Mouse (Mus musculus): Measurements from ENCODE around the gene Alox12. TPM values are rescaled to one million over a fixed set of nuclear protein-coding genes. Genes with fewer than 3 reads are reported as not detected.

Gene Alox12
- polyA plus RNA-seq, 1 experiment, result 0.32 TPM

DNA sequence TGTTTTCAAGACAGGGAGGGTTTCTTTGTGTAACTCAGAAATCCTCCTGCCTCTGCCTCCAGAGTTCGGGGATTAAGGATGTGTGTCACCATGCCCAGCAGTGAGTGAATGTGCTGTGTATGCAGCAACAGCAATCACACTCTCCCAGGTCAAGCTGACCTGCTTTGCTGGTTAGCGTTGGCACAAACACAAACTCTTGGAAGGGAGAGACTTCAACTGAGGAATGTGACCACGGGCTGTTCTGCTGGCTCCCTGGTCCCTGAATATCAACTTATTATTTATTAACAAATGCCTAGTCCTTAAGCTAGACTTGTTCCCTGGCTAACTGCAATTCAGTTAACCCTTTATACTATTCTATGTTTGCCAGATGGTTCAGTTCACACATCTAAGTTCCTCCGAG is 28.5 kb upstream of the Alox12 start:
- H3K4me1 ChIP-seq (ENCODE audit: control insufficient read depth, insufficient read depth, low read length), result no peaks in the 10 kb centered on the region
- H3K27ac ChIP-seq (ENCODE audit: insufficient read depth, low read length), result no peak overlapping the region
- TF ChIP-seq POLR2A (IDR thresholded peaks at IDR 0.05; ENCODE audit: low read depth, low read length), result no peak
- no peak for TF ChIP-seq CTCF (IDR thresholded peaks at IDR 0.05; ENCODE audit: borderline replicate concordance, insufficient read depth, low read length)
- H3K4me3 ChIP-seq (ENCODE audit: insufficient read depth, low read length), result no peak overlapping the region

DNA sequence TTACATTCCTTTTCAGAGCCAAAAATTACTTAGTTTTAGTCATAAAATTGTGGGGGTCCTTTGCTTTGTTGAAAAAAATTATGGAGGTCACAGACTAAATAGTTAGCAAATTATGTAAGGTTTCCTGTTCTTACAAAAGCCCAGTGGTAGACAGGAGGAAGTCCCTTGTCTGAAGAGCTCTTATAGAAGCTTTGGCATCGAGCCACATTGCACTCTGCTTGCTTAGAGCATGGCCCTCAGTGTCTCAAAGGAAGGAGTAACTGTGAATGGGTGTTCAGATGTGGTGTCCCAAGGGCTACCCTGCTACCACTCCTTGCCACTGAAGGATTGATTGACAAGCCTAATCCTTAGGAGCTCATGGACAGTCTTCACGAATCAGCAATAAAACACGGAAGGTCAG is 25.3 kb upstream of the Alox12 start:
- no peak overlapping the region for H3K4me3 ChIP-seq (ENCODE audit: insufficient read depth, low read length)
- TF ChIP-seq CTCF (IDR thresholded peaks at IDR 0.05; ENCODE audit: borderline replicate concordance, insufficient read depth, low read length), result no peak
- TF ChIP-seq POLR2A (IDR thresholded peaks at IDR 0.05; ENCODE audit: low read depth, low read length), result no peak
- no peak overlapping the region for H3K27ac ChIP-seq (ENCODE audit: insufficient read depth, low read length)
- H3K4me1 ChIP-seq (ENCODE audit: control insufficient read depth, insufficient read depth, low read length), result no peaks in the 10 kb centered on the region

DNA sequence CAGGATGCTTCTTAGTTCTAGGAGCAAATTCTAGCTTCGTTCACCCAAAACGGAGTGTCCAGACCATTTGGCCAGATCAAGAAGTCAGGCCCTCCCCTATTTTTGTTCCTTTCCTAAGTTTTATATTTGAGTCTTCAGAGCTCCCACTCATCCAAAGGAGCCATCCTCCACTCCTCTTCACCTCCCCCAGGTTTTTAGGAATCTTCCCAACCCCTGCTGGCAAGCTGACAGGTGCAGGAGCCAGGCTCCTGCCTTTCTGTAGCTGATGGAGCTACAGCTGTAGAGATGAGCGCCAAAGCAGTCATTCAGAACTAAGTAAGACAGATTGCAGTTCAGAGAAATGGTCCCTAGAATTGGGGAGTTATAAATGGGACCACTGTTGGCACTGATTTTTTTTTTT is 23.8 kb upstream of the Alox12 start:
- TF ChIP-seq POLR2A (IDR thresholded peaks at IDR 0.05; ENCODE audit: low read depth, low read length), result no peak
- no peak for TF ChIP-seq CTCF (IDR thresholded peaks at IDR 0.05; ENCODE audit: borderline replicate concordance, insufficient read depth, low read length)
- no peak overlapping the region for H3K27ac ChIP-seq (ENCODE audit: insufficient read depth, low read length)
- no peak overlapping the region for H3K4me3 ChIP-seq (ENCODE audit: insufficient read depth, low read length)
- no peaks in the 10 kb centered on the region for H3K4me1 ChIP-seq (ENCODE audit: control insufficient read depth, insufficient read depth, low read length)

DNA sequence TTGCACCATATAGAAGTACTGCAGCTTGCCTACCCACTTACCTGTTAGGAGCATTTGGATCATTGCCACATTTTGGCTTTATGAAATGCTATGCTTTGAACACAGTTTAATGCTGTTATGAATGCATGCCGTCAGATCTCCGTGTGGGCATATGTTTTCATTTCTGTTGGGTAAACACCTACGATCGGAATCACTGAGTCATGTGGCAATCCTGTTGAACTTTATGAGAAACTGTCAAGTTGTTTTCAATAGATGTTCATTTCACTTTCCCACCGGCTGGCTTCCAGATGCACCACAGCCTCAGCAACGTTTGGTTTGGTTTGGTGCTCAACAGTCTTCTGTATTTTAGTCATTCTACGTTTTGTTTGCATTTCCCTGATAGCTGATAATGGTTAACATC is 16.5 kb upstream of the Alox12 start:
- no peak overlapping the region for H3K27ac ChIP-seq (ENCODE audit: insufficient read depth, low read length)
- H3K4me3 ChIP-seq (ENCODE audit: insufficient read depth, low read length), result no peak overlapping the region
- H3K4me1 ChIP-seq (ENCODE audit: control insufficient read depth, insufficient read depth, low read length), result no peaks in the 10 kb centered on the region
- no peak for TF ChIP-seq POLR2A (IDR thresholded peaks at IDR 0.05; ENCODE audit: low read depth, low read length)
- TF ChIP-seq CTCF (IDR thresholded peaks at IDR 0.05; ENCODE audit: borderline replicate concordance, insufficient read depth, low read length), result no peak

DNA sequence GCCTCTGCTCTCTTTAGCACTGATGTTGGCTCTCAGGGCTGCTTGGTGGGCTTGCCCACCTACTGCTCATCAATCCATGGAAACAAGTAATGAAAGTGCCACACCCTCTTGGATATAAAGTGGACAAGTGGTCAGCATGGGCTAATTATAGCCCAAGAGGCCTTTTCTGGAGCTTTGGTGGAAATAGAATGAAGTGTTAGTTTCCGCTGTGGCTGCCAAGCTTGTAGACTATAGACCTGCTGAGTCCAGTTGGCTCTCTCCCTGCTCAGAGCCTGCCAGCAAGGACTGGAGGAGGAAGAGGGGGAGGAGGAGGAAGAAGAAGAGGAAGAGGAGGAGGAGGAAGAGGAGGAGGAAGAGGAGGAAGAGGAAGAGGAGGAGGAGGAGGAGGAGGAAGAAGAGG is 11.3 kb upstream of the Alox12 start:
- Histone ChIP-seq H3K4me3 (ENCODE audit: insufficient read depth, low read length) (no peak overlapping the region), H3K4me1 (ENCODE audit: control insufficient read depth, insufficient read depth, low read length) (no peaks in the 10 kb centered on the region), H3K27ac (ENCODE audit: insufficient read depth, low read length) (no peak overlapping the region)
- no peak for TF ChIP-seq POLR2A (IDR thresholded peaks at IDR 0.05; ENCODE audit: low read depth, low read length)
- no peak for TF ChIP-seq CTCF (IDR thresholded peaks at IDR 0.05; ENCODE audit: borderline replicate concordance, insufficient read depth, low read length)

DNA sequence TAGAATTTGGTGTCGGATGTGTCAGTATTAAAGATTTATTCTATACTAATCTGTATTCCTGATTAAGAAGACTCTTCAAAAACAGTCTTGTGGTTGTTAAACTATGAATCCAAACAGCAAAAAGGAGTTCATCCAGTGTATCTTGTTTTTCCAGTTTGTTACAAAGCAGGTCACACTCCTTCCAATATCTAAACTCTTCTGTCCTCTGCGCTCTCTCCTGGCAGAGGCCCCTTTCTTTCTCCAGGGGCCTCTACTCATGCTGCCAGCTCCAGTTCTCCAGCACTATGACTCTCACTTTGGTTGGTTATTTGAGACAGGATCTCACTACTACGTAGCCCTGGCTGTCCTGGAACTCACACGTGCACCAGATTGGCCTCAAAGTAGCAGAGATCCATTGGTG is 10.7 kb upstream of the Alox12 start:
- Histone ChIP-seq H3K4me3 (ENCODE audit: insufficient read depth, low read length) (no peak overlapping the region), H3K4me1 (ENCODE audit: control insufficient read depth, insufficient read depth, low read length) (no peaks in the 10 kb centered on the region), H3K27ac (ENCODE audit: insufficient read depth, low read length) (no peak overlapping the region)
- no peak for TF ChIP-seq POLR2A (IDR thresholded peaks at IDR 0.05; ENCODE audit: low read depth, low read length)
- TF ChIP-seq CTCF (IDR thresholded peaks at IDR 0.05; ENCODE audit: borderline replicate concordance, insufficient read depth, low read length), result no peak

DNA sequence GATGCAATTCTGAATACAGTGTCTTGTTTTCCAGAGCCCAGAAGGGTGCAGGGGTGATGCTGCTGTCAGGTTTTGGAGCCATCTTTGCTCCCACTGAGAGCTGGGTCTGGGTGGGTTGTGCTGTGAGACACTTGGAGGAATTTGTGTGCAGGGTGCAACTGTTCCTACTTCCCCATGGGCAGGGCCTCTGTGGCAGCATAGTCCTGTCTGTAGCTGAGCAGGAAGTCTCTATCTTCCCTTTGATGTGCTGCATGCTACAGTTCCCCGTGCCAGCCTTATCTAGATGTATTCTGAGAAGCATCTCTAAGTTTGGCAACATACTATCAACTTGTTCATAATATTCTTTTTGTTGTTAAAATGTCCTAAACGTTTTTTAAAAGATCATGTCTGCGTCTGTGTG is 10.1 kb upstream of the Alox12 start:
- H3K27ac ChIP-seq (ENCODE audit: insufficient read depth, low read length), result no peak overlapping the region
- H3K4me3 ChIP-seq (ENCODE audit: insufficient read depth, low read length), result no peak overlapping the region
- H3K4me1 ChIP-seq (ENCODE audit: control insufficient read depth, insufficient read depth, low read length), result no peaks in the 10 kb centered on the region
- TF ChIP-seq POLR2A (IDR thresholded peaks at IDR 0.05; ENCODE audit: low read depth, low read length), result no peak
- no peak for TF ChIP-seq CTCF (IDR thresholded peaks at IDR 0.05; ENCODE audit: borderline replicate concordance, insufficient read depth, low read length)

DNA sequence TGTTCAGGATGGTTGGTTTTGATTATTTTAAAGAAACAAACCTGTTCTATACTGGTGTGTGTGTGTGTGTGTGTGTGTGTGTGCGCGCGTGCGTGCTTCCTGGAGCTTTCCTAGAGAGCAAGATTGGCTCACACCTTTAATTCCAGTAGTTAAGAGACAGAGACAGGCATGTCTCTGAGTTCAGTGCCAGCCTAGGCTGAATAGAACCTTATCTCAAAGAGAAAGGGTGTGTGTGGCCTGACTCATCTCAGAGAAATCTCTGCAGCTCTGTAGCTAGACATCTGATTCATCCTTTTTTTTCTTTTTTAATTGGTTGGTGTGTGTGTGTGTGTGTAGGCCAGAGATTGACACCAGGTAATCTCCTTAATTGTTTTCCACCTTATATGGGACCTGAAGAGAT is 3.9 kb upstream of the Alox12 start:
- TF ChIP-seq POLR2A (IDR thresholded peaks at IDR 0.05; ENCODE audit: low read depth, low read length), result no peak
- TF ChIP-seq CTCF (IDR thresholded peaks at IDR 0.05; ENCODE audit: borderline replicate concordance, insufficient read depth, low read length), result no peak
- Histone ChIP-seq H3K4me3 (ENCODE audit: insufficient read depth, low read length) (no peak overlapping the region), H3K27ac (ENCODE audit: insufficient read depth, low read length) (no peak overlapping the region), H3K4me1 (ENCODE audit: control insufficient read depth, insufficient read depth, low read length) (peaks cover 3% of the 10 kb centered on the region; the same call in 1 of the 2 replicates)

DNA sequence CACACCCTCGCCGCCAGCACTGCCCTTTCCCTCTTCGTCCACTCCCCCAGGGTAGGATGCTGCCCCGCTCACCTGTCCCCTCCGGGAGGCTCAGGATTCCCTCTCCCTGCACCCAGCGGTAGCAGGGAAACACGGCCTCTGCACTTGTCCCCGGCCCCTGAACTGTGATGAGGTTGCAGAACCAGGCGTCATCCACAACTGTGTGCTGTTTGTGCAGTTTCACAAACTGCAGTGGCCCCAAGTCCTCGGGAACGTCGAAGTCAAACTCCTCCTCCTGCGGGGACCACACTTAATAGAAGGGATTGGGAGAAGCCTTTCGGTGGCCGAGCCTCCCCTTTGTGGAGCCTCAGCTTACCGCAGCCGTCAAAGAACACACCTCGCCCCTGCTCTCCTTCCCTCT is 816 bp downstream of the Alox12 start:
- Histone ChIP-seq H3K4me1 (ENCODE audit: control insufficient read depth, insufficient read depth, low read length) (peaks cover 2% of the 10 kb centered on the region; the same call in 1 of the 2 replicates), H3K4me3 (ENCODE audit: insufficient read depth, low read length) (no peak overlapping the region), H3K27ac (ENCODE audit: insufficient read depth, low read length) (no peak overlapping the region)
- no peak for TF ChIP-seq CTCF (IDR thresholded peaks at IDR 0.05; ENCODE audit: borderline replicate concordance, insufficient read depth, low read length)
- no peak for TF ChIP-seq POLR2A (IDR thresholded peaks at IDR 0.05; ENCODE audit: low read depth, low read length)

DNA sequence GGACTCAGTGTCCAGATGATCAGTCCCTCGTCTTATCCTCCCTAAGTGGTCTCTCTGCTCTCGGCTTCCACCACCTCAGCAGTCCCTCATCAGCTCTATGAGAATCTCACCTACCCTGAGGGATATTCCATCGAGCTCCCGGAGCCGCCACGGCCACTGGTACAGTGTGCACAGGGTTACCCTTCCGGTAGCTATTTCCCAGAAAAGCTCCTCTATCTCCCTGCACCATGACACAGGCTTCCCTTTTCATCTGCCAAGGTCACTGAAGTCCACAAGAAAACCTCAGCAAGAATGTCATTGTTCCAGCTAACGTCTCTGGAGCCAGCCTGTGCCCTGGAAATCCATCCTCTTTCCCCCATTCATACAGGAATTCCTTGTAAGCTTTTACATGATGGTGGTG is 3.3 kb downstream of the Alox12 start:
- H3K4me3 ChIP-seq (ENCODE audit: insufficient read depth, low read length), result no peak overlapping the region
- TF ChIP-seq POLR2A (IDR thresholded peaks at IDR 0.05; ENCODE audit: low read depth, low read length), result no peak
- no peak for TF ChIP-seq CTCF (IDR thresholded peaks at IDR 0.05; ENCODE audit: borderline replicate concordance, insufficient read depth, low read length)
- H3K4me1 ChIP-seq (ENCODE audit: control insufficient read depth, insufficient read depth, low read length), result no peaks in the 10 kb centered on the region
- H3K27ac ChIP-seq (ENCODE audit: insufficient read depth, low read length), result no peak overlapping the region

DNA sequence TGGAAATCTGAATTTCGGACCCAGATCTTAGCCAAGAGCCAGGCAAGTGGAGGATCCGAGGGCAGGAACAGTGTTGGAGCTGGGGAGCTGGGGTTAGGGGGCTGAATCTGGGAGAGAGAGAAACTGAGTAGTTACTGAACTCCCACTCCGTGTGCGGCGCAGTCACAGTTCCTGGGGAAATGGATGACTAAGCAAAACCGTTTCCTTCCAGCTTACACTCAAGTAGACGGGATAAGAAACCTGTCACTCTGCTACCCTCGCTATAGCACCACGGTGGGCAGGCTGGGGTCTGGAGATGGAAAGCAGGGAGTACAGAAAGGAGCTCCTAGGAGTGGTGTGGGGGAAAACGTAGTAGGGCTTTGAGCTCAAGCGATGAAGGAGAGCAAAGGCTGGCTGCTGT is 5.0 kb downstream of the Alox12 start:
- no peak overlapping the region for H3K27ac ChIP-seq (ENCODE audit: insufficient read depth, low read length)
- no peak for TF ChIP-seq POLR2A (IDR thresholded peaks at IDR 0.05; ENCODE audit: low read depth, low read length)
- TF ChIP-seq CTCF (IDR thresholded peaks at IDR 0.05; ENCODE audit: borderline replicate concordance, insufficient read depth, low read length), result no peak
- H3K4me1 ChIP-seq (ENCODE audit: control insufficient read depth, insufficient read depth, low read length), result no peaks in the 10 kb centered on the region
- no peak overlapping the region for H3K4me3 ChIP-seq (ENCODE audit: insufficient read depth, low read length)
